Comparison of ENCODE assay signal across 10 mouse cellular contexts in genomic region chr2:167541324-167541723, GRCm38 (mm10). TPM values are rescaled to one million over a fixed set of nuclear protein-coding genes. Genes with fewer than 3 reads are reported as not detected.
DNase-seq lines count a peak whose midpoint lies in the region; ATAC-seq and TF ChIP-seq lines count a peak whose summit lies in the region.
"Had no signal": no experiment of that assay in that cellular context is flagged by ENCODE, and none has a peak within 500 bp of the region (broad histone marks: within the 10 kb centered on the region; RNA-seq: fewer than 3 reads in every experiment).

No protein-coding gene starts in this region.

- peaks cover 74% of the 10 kb centered on the region for H3K4me1 ChIP-seq in heart, embryonic 10.5 days
- peaks cover 41% of the 10 kb centered on the region for H3K4me1 ChIP-seq in lung, postnatal 0 days (ENCODE audit: insufficient read depth, low read depth, low read length)
- H3K4me1 ChIP-seq in limb, embryonic 10.5 days, result peaks cover 87% of the 10 kb centered on the region
- H3K4me1 ChIP-seq in stomach, embryonic 15.5 days, result peaks cover 50% of the 10 kb centered on the region

- H3K4me3 ChIP-seq in heart, embryonic 10.5 days, result peak overlapping the region; percentile 69
- peak overlapping the region; percentile 51 for H3K4me3 ChIP-seq in lung, postnatal 0 days (ENCODE audit: low read depth, low read length)
- H3K4me3 ChIP-seq in limb, embryonic 10.5 days, result peak overlapping the region; percentile 83
- H3K4me3 ChIP-seq in stomach, embryonic 15.5 days (replicated peaks), result peak overlapping the region; percentile 54

- H3K9me3 ChIP-seq in heart, embryonic 10.5 days, result no peaks in the 10 kb centered on the region
- no peaks in the 10 kb centered on the region for H3K9me3 ChIP-seq in lung, postnatal 0 days (ENCODE audit: low read length)
- no peaks in the 10 kb centered on the region for H3K9me3 ChIP-seq in limb, embryonic 10.5 days (replicated peaks)
- no peaks in the 10 kb centered on the region for H3K9me3 ChIP-seq in stomach, embryonic 15.5 days

- peaks cover 48% of the 10 kb centered on the region for H3K27me3 ChIP-seq in heart, embryonic 10.5 days (ENCODE audit: insufficient read depth, poor library complexity, severe bottlenecking)
- 0 out of 2 replicates have a peak, but pooled peaks cover 3% of the 10 kb centered on the region for H3K27me3 ChIP-seq in lung, postnatal 0 days (replicated peaks; ENCODE audit: insufficient read depth, low read length)
- H3K27me3 ChIP-seq in limb, embryonic 10.5 days (ENCODE audit: low read depth, poor library complexity, severe bottlenecking), result peaks cover 15% of the 10 kb centered on the region
- H3K27me3 ChIP-seq in stomach, embryonic 15.5 days (replicated peaks), result peaks cover 18% of the 10 kb centered on the region; the same call in 1 of the 2 replicates

- WGBS in heart, embryonic 10.5 days, result 26% methylated on average over 6 of the region's 6 CpGs
- 22% methylated on average over 6 of the region's 6 CpGs for WGBS in lung, postnatal 0 days
- 8% methylated on average over 6 of the region's 6 CpGs for WGBS in limb, embryonic 10.5 days
- whole genome bisulfite sequencing in stomach, embryonic 15.5 days, result 23% methylated on average over 6 of the region's 6 CpGs

- H3K27ac ChIP-seq in heart, embryonic 10.5 days, result peak overlapping the region; percentile 72
- peak overlapping the region; percentile 96 for H3K27ac ChIP-seq in lung, postnatal 0 days (ENCODE audit: low read length)
- H3K27ac ChIP-seq in limb, embryonic 10.5 days, result peak overlapping the region; percentile 90
- H3K27ac ChIP-seq in stomach, embryonic 15.5 days, result peak overlapping the region; percentile 36

- peaks cover 15% of the 10 kb centered on the region for H3K36me3 ChIP-seq in heart, embryonic 10.5 days
- H3K36me3 ChIP-seq in lung, postnatal 0 days (ENCODE audit: insufficient read depth, low read length), result no peaks in the 10 kb centered on the region
- peaks cover 57% of the 10 kb centered on the region for H3K36me3 ChIP-seq in limb, embryonic 10.5 days
- 0 out of 2 replicates have a peak, but pooled peaks cover 3% of the 10 kb centered on the region for H3K36me3 ChIP-seq in stomach, embryonic 15.5 days

- peak overlapping the region; percentile 84 for H3K4me2 ChIP-seq in lung, postnatal 0 days (replicated peaks; ENCODE audit: low read depth, low read length)
- peak overlapping the region; percentile 94 for H3K4me2 ChIP-seq in stomach, embryonic 15.5 days

- no peak for TF ChIP-seq CTCF in lung, postnatal 0 days (IDR thresholded peaks at IDR 0.05)

- peak overlapping the region; percentile 60 for H3K9ac ChIP-seq in lung, postnatal 0 days (replicated peaks; ENCODE audit: low read depth)
- no peak overlapping the region for H3K9ac ChIP-seq in stomach, embryonic 15.5 days

- DNase-seq in heart, embryonic 10.5 days (ENCODE audit: low spot score), result no peak
- DNase-seq in heart, adult 8-10 months (ENCODE audit: low spot score), result no peak
- DNase-seq in lung, postnatal 0 days (ENCODE audit: low spot score), result no peak
- DNase-seq in lung, postnatal 10 days, result no peak
- DNase-seq in limb, embryonic 10.5 days (ENCODE audit: low spot score), result peak; percentile 67
- DNase-seq in layer of hippocampus, postnatal 25 days (ENCODE audit: extremely low spot score in 1 of 2, low spot score in 1 of 2), result no peak
- DNase-seq in ovary, postnatal 10 days (ENCODE audit: low spot score), result no peak
- DNase-seq: layer of hippocampus, postnatal 36 days; thymus, adult 2 months had no signal

- no peak for ATAC-seq in lung, postnatal 0 days
- ATAC-seq in stomach, embryonic 15.5 days (ENCODE audit: insufficient read depth, low FRiP score, low read depth), result no peak

- TF ChIP-seq EP300 in lung, postnatal 0 days (IDR thresholded peaks at IDR 0.05), result no peak

RNA-seq across cellular contexts. Expression of gene Snai1, which starts 3.3 kb away (rescaled TPM):
- polyA plus RNA-seq in heart, embryonic 10.5 days (2016; fragmentation: Nextera tagmentation; extraction: Ambion mirVana), result 21.8 and 42.2 TPM in 2 replicates
- 1 to 10 TPM; 1.2 to 2.2 (median 1.4) TPM for total RNA-seq in heart, adult 8-10 months (2022)
- 55.4 and 63.0 TPM in 2 replicates for polyA plus RNA-seq in lung, postnatal 0 days (2015; fragmentation: Nextera tagmentation; extraction: Ambion mirVana)
- 94.9 and 118 TPM in 2 replicates for polyA plus RNA-seq in limb, embryonic 10.5 days (2016; fragmentation: Nextera tagmentation; extraction: Ambion mirVana)
- polyA plus RNA-seq in stomach, embryonic 15.5 days (2015; fragmentation: Nextera tagmentation; extraction: Ambion mirVana), result 13.6 and 16.0 TPM in 2 replicates
- under 1 TPM; 0.27 to 0.75 TPM for total RNA-seq in layer of hippocampus, postnatal 25 days (2021)

RNA-seq across cellular contexts. Expression of gene Spata2, which starts 48.6 kb away (rescaled TPM):
- polyA plus RNA-seq in heart, embryonic 10.5 days (2016; fragmentation: Nextera tagmentation; extraction: Ambion mirVana), result 16.5 and 17.4 TPM in 2 replicates
- total RNA-seq in heart, adult 8-10 months (2022), result 10 to 100 TPM; 10.3 to 17.0 (median 15.9) TPM
- polyA plus RNA-seq in lung, postnatal 0 days (2015; fragmentation: Nextera tagmentation; extraction: Ambion mirVana), result 8.7 and 8.9 TPM in 2 replicates
- 19.5 and 21.5 TPM in 2 replicates for polyA plus RNA-seq in limb, embryonic 10.5 days (2016; fragmentation: Nextera tagmentation; extraction: Ambion mirVana)
- polyA plus RNA-seq in stomach, embryonic 15.5 days (2015; fragmentation: Nextera tagmentation; extraction: Ambion mirVana), result 11.2 and 13.2 TPM in 2 replicates
- total RNA-seq in layer of hippocampus, postnatal 25 days (2021), result 10 to 100 TPM; 78.7 to 83.9 TPM

RNA-seq across cellular contexts. Expression of gene Rnf114, which starts 48.9 kb away (rescaled TPM):
- 71.2 and 90.0 TPM in 2 replicates for polyA plus RNA-seq in heart, embryonic 10.5 days (2016; fragmentation: Nextera tagmentation; extraction: Ambion mirVana)
- 10 to 100 TPM; 66.2 to 82.2 (median 75.4) TPM for total RNA-seq in heart, adult 8-10 months (2022)
- polyA plus RNA-seq in lung, postnatal 0 days (2015; fragmentation: Nextera tagmentation; extraction: Ambion mirVana), result 111 and 119 TPM in 2 replicates
- 130 and 131 TPM in 2 replicates for polyA plus RNA-seq in limb, embryonic 10.5 days (2016; fragmentation: Nextera tagmentation; extraction: Ambion mirVana)
- polyA plus RNA-seq in stomach, embryonic 15.5 days (2015; fragmentation: Nextera tagmentation; extraction: Ambion mirVana), result 66.5 and 71.9 TPM in 2 replicates
- total RNA-seq in layer of hippocampus, postnatal 25 days (2021), result 10 to 100 TPM; 51.1 to 53.1 TPM

Comparison
In these comparisons a context has a peak if more than half of its experiments do, and no peak if none do; other contexts are left out.
1. H3K27ac ChIP-seq: peak in every context shown above with its lines; median percentile 96 in lung, postnatal 0 days; 90 in limb, embryonic 10.5 days; 72 in heart, embryonic 10.5 days; 36 in stomach, embryonic 15.5 days.